Comparison of ENCODE assay signal across 23 mouse cellular contexts in genomic region chr11:102628529-102628928, GRCm38 (mm10). TPM values are rescaled to one million over a fixed set of nuclear protein-coding genes. Genes with fewer than 3 reads are reported as not detected.
DNase-seq lines count a peak whose midpoint lies in the region; ATAC-seq lines count a peak whose summit lies in the region.
"Had no signal": no experiment of that assay in that cellular context is flagged by ENCODE, and none has a peak within 500 bp of the region (broad histone marks: within the 10 kb centered on the region; RNA-seq: fewer than 3 reads in every experiment).

No protein-coding gene starts in this region.

- H3K27ac ChIP-seq in heart, embryonic 10.5 days: peak overlapping the region; percentile 59; the same call in 1 of the 2 replicates
- peak overlapping the region; percentile 49; the same call in 1 of the 2 replicates for H3K27ac ChIP-seq in embryonic facial prominence, embryonic 10.5 days (replicated peaks)
- 0 out of 2 replicates have a peak overlapping the region, but pooled peaks have one; percentile 53 for H3K27ac ChIP-seq in limb, embryonic 12.5 days
- H3K27ac ChIP-seq: limb, embryonic 15.5 days; liver, embryonic 14.5 days; midbrain, embryonic 15.5 days had no signal

- no peak overlapping the region for H3K4me2 ChIP-seq in limb, embryonic 12.5 days
- H3K4me2 ChIP-seq: limb, embryonic 15.5 days; midbrain, embryonic 15.5 days had no signal

- peaks cover 85% of the 10 kb centered on the region for H3K4me1 ChIP-seq in heart, embryonic 10.5 days
- peaks cover 96% of the 10 kb centered on the region for H3K4me1 ChIP-seq in embryonic facial prominence, embryonic 10.5 days
- peaks cover 88% of the 10 kb centered on the region for H3K4me1 ChIP-seq in limb, embryonic 12.5 days (replicated peaks)

- H3K36me3 ChIP-seq in heart, embryonic 10.5 days: no peaks in the 10 kb centered on the region
- H3K36me3 ChIP-seq in embryonic facial prominence, embryonic 10.5 days (replicated peaks): no peaks in the 10 kb centered on the region
- no peaks in the 10 kb centered on the region for H3K36me3 ChIP-seq in limb, embryonic 12.5 days
- H3K36me3 ChIP-seq: limb, embryonic 15.5 days; midbrain, embryonic 15.5 days had no signal

- ATAC-seq in limb, embryonic 12.5 days (ENCODE audit: insufficient number of reproducible peaks, insufficient read depth, low FRiP score, low TSS enrichment, low read depth): no peak
- ATAC-seq: intestine, postnatal 0 days; midbrain, embryonic 15.5 days had no signal

- no peaks in the 10 kb centered on the region for H3K27me3 ChIP-seq in heart, embryonic 10.5 days (ENCODE audit: insufficient read depth, poor library complexity, severe bottlenecking)
- H3K27me3 ChIP-seq in embryonic facial prominence, embryonic 10.5 days (replicated peaks; ENCODE audit: low read depth, poor library complexity, severe bottlenecking): 0 out of 2 replicates have a peak, but pooled peaks cover 5% of the 10 kb centered on the region
- no peaks in the 10 kb centered on the region for H3K27me3 ChIP-seq in limb, embryonic 12.5 days
- H3K27me3 ChIP-seq: limb, embryonic 15.5 days; midbrain, embryonic 15.5 days had no signal

- DNase-seq in heart, embryonic 10.5 days (ENCODE audit: low spot score): no peak
- no peak for DNase-seq in heart, adult 8-10 months (ENCODE audit: low spot score)
- DNase-seq in left cerebral cortex, postnatal 4 days: peak; percentile 88
- no peak for DNase-seq in left cerebral cortex, postnatal 36 days (ENCODE audit: low spot score in 2 of 2)
- no peak for DNase-seq in embryonic facial prominence, embryonic 10.5 days (ENCODE audit: low spot score)
- no peak for DNase-seq in left cerebral cortex, adult 9 months (ENCODE audit: low spot score in 2 of 2)
- DNase-seq: adrenal gland, postnatal 25 days; cerebellum, adult 8-10 months; heart, adult 18-20 months; heart, postnatal 36 days; lung, postnatal 4 days; thymus, adult 18-20 months; thymus, postnatal 4 days had no signal

- H3K4me3 ChIP-seq in heart, embryonic 10.5 days: no peak overlapping the region
- H3K4me3 ChIP-seq in embryonic facial prominence, embryonic 10.5 days: no peak overlapping the region
- H3K4me3 ChIP-seq in limb, embryonic 12.5 days (replicated peaks): no peak overlapping the region
- H3K4me3 ChIP-seq: limb, embryonic 15.5 days; midbrain, embryonic 15.5 days had no signal

- no peaks in the 10 kb centered on the region for H3K9me3 ChIP-seq in heart, embryonic 10.5 days
- no peaks in the 10 kb centered on the region for H3K9me3 ChIP-seq in embryonic facial prominence, embryonic 10.5 days
- no peaks in the 10 kb centered on the region for H3K9me3 ChIP-seq in limb, embryonic 12.5 days
- H3K9me3 ChIP-seq: limb, embryonic 15.5 days; midbrain, embryonic 15.5 days had no signal

- intact Hi-C loops in left cerebral cortex, postnatal 4 days (cut with DNase I): loop anchor here (5.0 kb wide), 1 partner anchor 396 kb away; the partner anchor contains the start of gene Hdac5
- intact Hi-C loops in left cerebral cortex, postnatal 36 days (cut with DNase I): no loop called here

- 82% methylated on average over 9 of the region's 9 CpGs for WGBS in heart, embryonic 10.5 days
- WGBS in embryonic facial prominence, embryonic 10.5 days: 53% methylated on average over 9 of the region's 9 CpGs
- WGBS in limb, embryonic 12.5 days: 71% methylated on average over 9 of the region's 9 CpGs

- H3K9ac ChIP-seq in limb, embryonic 12.5 days (replicated peaks): no peak overlapping the region
- H3K9ac ChIP-seq: limb, embryonic 15.5 days; liver, embryonic 14.5 days; midbrain, embryonic 15.5 days had no signal

RNA-seq across cellular contexts. Expression of gene Fzd2, which starts 24.3 kb away (rescaled TPM):
- 22.9 and 34.5 TPM in 2 replicates for polyA plus RNA-seq in heart, embryonic 10.5 days (2016; fragmentation: Nextera tagmentation; extraction: Ambion mirVana)
- total RNA-seq in heart, adult 8-10 months (2022): 1 to 10 TPM; 1.5 to 2.5 (median 2.2) TPM
- 1 to 10 TPM; 6.8 to 7.4 TPM for total RNA-seq in left cerebral cortex, postnatal 4 days (2021)
- total RNA-seq in left cerebral cortex, postnatal 36 days (2021): 10 to 100 TPM; 10.5 to 12.7 TPM
- 45.8 and 49.0 TPM in 2 replicates for polyA plus RNA-seq in embryonic facial prominence, embryonic 10.5 days (2016; fragmentation: Nextera tagmentation; extraction: Ambion mirVana)
- polyA plus RNA-seq in limb, embryonic 12.5 days (2016; fragmentation: Nextera tagmentation; extraction: Ambion mirVana): 77.9 and 82.7 TPM in 2 replicates
- total RNA-seq: megakaryocyte-erythroid progenitor cell, adult 5-6 weeks had no signal

RNA-seq across cellular contexts. Expression of gene Meioc, which starts 35.0 kb away (rescaled TPM):
- 0.53 and 1.2 TPM in 2 replicates for polyA plus RNA-seq in heart, embryonic 10.5 days (2016; fragmentation: Nextera tagmentation; extraction: Ambion mirVana)
- not detected for total RNA-seq in heart, adult 8-10 months (2022)
- not detected for total RNA-seq in left cerebral cortex, postnatal 4 days (2021)
- not detected for total RNA-seq in left cerebral cortex, postnatal 36 days (2021)
- polyA plus RNA-seq in embryonic facial prominence, embryonic 10.5 days (2016; fragmentation: Nextera tagmentation; extraction: Ambion mirVana): 0.39 and 0.40 TPM in 2 replicates
- 0.98 and 1.3 TPM in 2 replicates for polyA plus RNA-seq in limb, embryonic 12.5 days (2016; fragmentation: Nextera tagmentation; extraction: Ambion mirVana)
- total RNA-seq: heart, adult 18-20 months; heart, postnatal 36 days; layer of hippocampus, adult 18-20 months; layer of hippocampus, postnatal 25 days; left cerebral cortex, postnatal 10 days; megakaryocyte-erythroid progenitor cell, adult 5-6 weeks had no signal
- polyA plus RNA-seq: cortical plate, adult 2 months; midbrain, embryonic 15.5 days had no signal

RNA-seq across cellular contexts. Expression of gene Gm11627, which starts 49.3 kb away (rescaled TPM):
- polyA plus RNA-seq in heart, embryonic 10.5 days (2016; fragmentation: Nextera tagmentation; extraction: Ambion mirVana): 11.6 and 13.5 TPM in 2 replicates
- total RNA-seq in heart, adult 8-10 months (2022): under 1 TPM in 3 of 4 experiments, not detected in 1; 0.34 to 0.65 (median 0.60) TPM
- total RNA-seq in left cerebral cortex, postnatal 4 days (2021): 1 to 10 TPM; 2.0 to 2.2 TPM
- total RNA-seq in left cerebral cortex, postnatal 36 days (2021): 1 to 10 TPM; 5.0 to 8.7 TPM
- polyA plus RNA-seq in embryonic facial prominence, embryonic 10.5 days (2016; fragmentation: Nextera tagmentation; extraction: Ambion mirVana): 5.3 and 6.2 TPM in 2 replicates
- polyA plus RNA-seq in limb, embryonic 12.5 days (2016; fragmentation: Nextera tagmentation; extraction: Ambion mirVana): 5.3 and 7.4 TPM in 2 replicates
- total RNA-seq: adrenal gland, postnatal 25 days; megakaryocyte-erythroid progenitor cell, adult 5-6 weeks had no signal
